Mouse (Mus musculus) lung, embryonic 14.5 days (tissue): ENCODE measurements at regions not wholly inside any gene's neighbourhood (a gene's known extent, or its start where the extent isn't known, plus 50 kb on each side); places are given as distances from the start of the nearest gene placed in this dataset.
A peak's percentile ranks its signal among the peaks of the same experiment; 100 is the strongest.

Source experiments
- ATAC-seq: fragments of 200-750 bp; cut with Nextera tagmentation; 2 replicates; pipeline ENCODE4 v1.8.0; 2017; ENCODE audit warnings: mild to moderate bottlenecking, moderate TSS enrichment, moderate library complexity; ENCODE audit not compliant: insufficient read depth
- DNase-seq: peaks from one replicate; pipeline ENCODE4 v3.0.0-alpha.2; 2015
- H3K27ac ChIP-seq: fragments of 300-500 bp; sonication (generic); 2 replicates; pipeline ENCODE4 v1.5.1; 2014; ENCODE audit warnings: low read depth, mild to moderate bottlenecking, moderate library complexity
- H3K27me3 ChIP-seq: fragments of 300-500 bp; sonication (generic); 2 replicates; pipeline ENCODE4 v1.6.1; 2014; ENCODE audit warnings: low read length, control low read depth; ENCODE audit not compliant: insufficient read depth
- H3K36me3 ChIP-seq: fragments of 300-500 bp; sonication (generic); 2 replicates; pipeline ENCODE4 v1.6.1; 2014; ENCODE audit warnings: control low read depth; ENCODE audit not compliant: insufficient read depth
- H3K4me1 ChIP-seq: fragments of 300-500 bp; sonication (generic); 2 replicates; pipeline ENCODE4 v1.6.1; 2014; ENCODE audit warnings: antibody characterized with exemption, control low read depth; ENCODE audit not compliant: insufficient read depth
- H3K4me2 ChIP-seq: fragments of 300-500 bp; sonication (generic); 2 replicates; pipeline ENCODE4 v1.6.1; 2014; ENCODE audit warnings: mild to moderate bottlenecking
- H3K4me3 ChIP-seq: fragments of 300-500 bp; sonication (generic); 2 replicates; pipeline ENCODE4 v1.5.1; 2014; ENCODE audit warnings: low read depth, low read length
- H3K9ac ChIP-seq: fragments of 300-500 bp; sonication (generic); 2 replicates; pipeline ENCODE4 v1.6.1; 2014
- H3K9me3 ChIP-seq: fragments of 300-500 bp; sonication (generic); 2 replicates; pipeline ENCODE4 v1.6.1; 2016; ENCODE audit warnings: low read depth, low read length, control low read depth
- CTCF ChIP-seq: IDR thresholded peaks from 2 replicates; pipeline ENCODE4 v1.5.1; 2016; ENCODE audit warnings: antibody characterized with exemption, low read depth
- WGBS: fragments of 180-500 bp; shearing (Covaris S2); extraction: QIAGEN DNeasy Blood & Tissue Kit; methylation state at CpG from one replicate; pipeline ENCODE4 v1.1.7; 2014; 5-methylcytosine and 5-hydroxymethylcytosine counted together

GRCm38 (mm10) chrX:21293666-21294065, 118.2 kb upstream of the Gm21876 start:
- H3K9ac ChIP-seq = no peak overlapping the region
- DNase-seq = peak; percentile 62
- H3K9me3 ChIP-seq = no peaks in the 10 kb centered on the region
- no peak overlapping the region for H3K4me2 ChIP-seq
- no peak overlapping the region for H3K4me3 ChIP-seq
- no peak for ATAC-seq
- H3K27me3 ChIP-seq = no peaks in the 10 kb centered on the region
- WGBS = 13% methylated on average over 5 of the region's 5 CpGs
- H3K4me1 ChIP-seq = no peaks in the 10 kb centered on the region
- no peaks in the 10 kb centered on the region for H3K36me3 ChIP-seq
- peak; percentile 64 for TF ChIP-seq CTCF
- H3K27ac ChIP-seq = no peak overlapping the region

- 21% methylated on average over 1 of the region's 1 CpGs for WGBS
Measured at GRCm38 (mm10) chrX:21295460-21295859, 120.0 kb upstream of the Gm21876 start.

GRCm38 (mm10) chrX:21297349-21297748, 121.9 kb upstream of the Gm21876 start:
- Histone ChIP-seq H3K9ac (no peak overlapping the region), H3K27ac (no peak overlapping the region), H3K4me1 (no peaks in the 10 kb centered on the region), H3K36me3 (no peaks in the 10 kb centered on the region), H3K4me2 (no peak overlapping the region), H3K4me3 (no peak overlapping the region), H3K9me3 (no peaks in the 10 kb centered on the region), H3K27me3 (no peaks in the 10 kb centered on the region)
- ATAC-seq (no peak), DNase-seq (no peak)
- WGBS = 76% methylated on average over 6 of the region's 6 CpGs
- no peak for TF ChIP-seq CTCF

More at GRCm38 (mm10) chrX:21295460-21295859, 120.0 kb upstream of the Gm21876 start:
- Histone ChIP-seq H3K4me1 (no peaks in the 10 kb centered on the region), H3K27ac (no peak overlapping the region), H3K4me3 (no peak overlapping the region), H3K27me3 (no peaks in the 10 kb centered on the region), H3K36me3 (no peaks in the 10 kb centered on the region), H3K9me3 (no peaks in the 10 kb centered on the region), H3K4me2 (no peak overlapping the region), H3K9ac (no peak overlapping the region)
- peak; percentile 6 for DNase-seq
- no peak for TF ChIP-seq CTCF
- no peak for ATAC-seq

GRCm38 (mm10) chrX:21334499-21335032, 149.8 kb upstream of the Agtr2 start:
- ATAC-seq = no peak
- no peak overlapping the region for H3K27ac ChIP-seq
- WGBS = 24% methylated on average over 13 of the region's 13 CpGs
- H3K9me3 ChIP-seq = no peaks in the 10 kb centered on the region
- no peaks in the 10 kb centered on the region for H3K4me1 ChIP-seq
- H3K27me3 ChIP-seq = no peaks in the 10 kb centered on the region
- peak; percentile 51 for DNase-seq
- no peaks in the 10 kb centered on the region for H3K36me3 ChIP-seq
- H3K4me3 ChIP-seq = peak overlapping the region; percentile 30
- H3K4me2 ChIP-seq = peak overlapping the region; percentile 43
- no peak overlapping the region for H3K9ac ChIP-seq
- TF ChIP-seq CTCF = peak; percentile 53

GRCm38 (mm10) chrX:21344397-21344796, 139.9 kb upstream of the Agtr2 start:
- TF ChIP-seq CTCF = no peak
- Histone ChIP-seq H3K9ac (no peak overlapping the region), H3K27ac (no peak overlapping the region), H3K36me3 (no peaks in the 10 kb centered on the region), H3K27me3 (no peaks in the 10 kb centered on the region), H3K9me3 (no peaks in the 10 kb centered on the region), H3K4me2 (no peak overlapping the region), H3K4me3 (no peak overlapping the region), H3K4me1 (no peaks in the 10 kb centered on the region)
- DNase-seq (no peak), ATAC-seq (no peak)
- 70% methylated on average over 1 of the region's 1 CpGs for WGBS

- H3K4me2 ChIP-seq = no peak overlapping the region
- no peaks in the 10 kb centered on the region for H3K9me3 ChIP-seq
- H3K9ac ChIP-seq = no peak overlapping the region
- DNase-seq (peak; percentile 72), ATAC-seq (no peak)
- no peak overlapping the region for H3K4me3 ChIP-seq
- peak; percentile 61 for TF ChIP-seq CTCF
- H3K27ac ChIP-seq = no peak overlapping the region
- 30% methylated on average over 4 of the region's 4 CpGs for WGBS
- H3K27me3 ChIP-seq = no peaks in the 10 kb centered on the region
- no peaks in the 10 kb centered on the region for H3K36me3 ChIP-seq
- no peaks in the 10 kb centered on the region for H3K4me1 ChIP-seq
Measured at GRCm38 (mm10) chrX:21350503-21350902, 133.8 kb upstream of the Agtr2 start.

GRCm38 (mm10) chrX:21352350-21352749, 132.0 kb upstream of the Agtr2 start:
- Histone ChIP-seq H3K4me3 (no peak overlapping the region), H3K9ac (no peak overlapping the region), H3K9me3 (no peaks in the 10 kb centered on the region), H3K4me1 (no peaks in the 10 kb centered on the region), H3K27ac (no peak overlapping the region), H3K4me2 (no peak overlapping the region), H3K27me3 (no peaks in the 10 kb centered on the region), H3K36me3 (no peaks in the 10 kb centered on the region)
- peak; percentile 42 for TF ChIP-seq CTCF
- WGBS = 51% methylated on average over 3 of the region's 3 CpGs
- peak; percentile 56 for DNase-seq
- ATAC-seq = no peak
